10 mouse cellular contexts compared by ENCODE assay signal in the genomic region with DNA sequence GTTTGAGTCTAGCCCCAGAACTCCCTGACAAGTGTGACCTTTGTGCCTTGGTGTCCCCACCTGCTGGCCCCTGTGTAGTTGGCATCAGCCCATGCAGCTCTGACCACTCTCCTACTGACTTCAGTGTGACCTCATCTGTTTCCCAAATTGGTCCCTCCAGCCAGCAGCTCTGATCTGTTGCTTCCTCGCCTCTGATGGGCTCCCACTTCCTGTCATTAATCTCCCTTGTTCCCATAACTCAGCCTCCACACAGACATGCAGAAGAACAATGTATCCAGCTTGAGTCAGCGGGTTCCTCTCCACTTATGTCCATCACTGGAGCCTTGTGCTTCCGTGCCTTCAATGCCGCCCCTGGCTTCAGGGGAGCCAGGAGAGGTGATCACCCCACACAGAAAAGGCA.
A peak's percentile ranks its signal among the peaks of the same experiment; 100 is the strongest.
DNase-seq lines count a peak whose midpoint lies in the region; ATAC-seq lines count a peak whose summit lies in the region.
"Had no signal": no experiment of that assay in that cellular context is flagged by ENCODE, and none has a peak within 500 bp of the region (broad histone marks: within the 10 kb centered on the region; RNA-seq: fewer than 3 reads in every experiment).

No protein-coding gene starts in this region.

- H3K9ac ChIP-seq in stomach, embryonic 16.5 days (ENCODE audit: low read length): no peak overlapping the region
- H3K9ac ChIP-seq: heart, embryonic 13.5 days had no signal

- H3K36me3 ChIP-seq in stomach, embryonic 16.5 days (ENCODE audit: control insufficient read depth, insufficient read depth, low read length): no peaks in the 10 kb centered on the region
- H3K36me3 ChIP-seq: heart, embryonic 13.5 days had no signal

- no peak overlapping the region for H3K27ac ChIP-seq in stomach, embryonic 16.5 days (ENCODE audit: low read length)
- H3K27ac ChIP-seq: heart, embryonic 13.5 days had no signal

- H3K4me3 ChIP-seq in stomach, embryonic 16.5 days (replicated peaks; ENCODE audit: low read length): no peak overlapping the region
- H3K4me3 ChIP-seq: heart, embryonic 13.5 days had no signal

- intact Hi-C loops in heart, postnatal 25 days (cut with DNase I): no loop called here

- H3K4me1 ChIP-seq in stomach, embryonic 16.5 days (ENCODE audit: control insufficient read depth, insufficient read depth, low read length): no peaks in the 10 kb centered on the region

- no peaks in the 10 kb centered on the region for H3K9me3 ChIP-seq in stomach, embryonic 16.5 days (replicated peaks; ENCODE audit: control insufficient read depth, low read length)
- H3K9me3 ChIP-seq: heart, embryonic 13.5 days had no signal

- H3K27me3 ChIP-seq in stomach, embryonic 16.5 days (ENCODE audit: control insufficient read depth, insufficient read depth, low read length): no peaks in the 10 kb centered on the region

- WGBS in stomach, embryonic 16.5 days: 36% methylated on average over 4 of the region's 4 CpGs

- no peak overlapping the region for H3K4me2 ChIP-seq in stomach, embryonic 16.5 days (ENCODE audit: low read depth, low read length)
- H3K4me2 ChIP-seq: heart, embryonic 13.5 days had no signal

- ATAC-seq in stomach, embryonic 16.5 days (ENCODE audit: insufficient read depth, low FRiP score): peak; percentile 47; the same call in 1 of the 2 replicates
- no peak for ATAC-seq in frontal cortex, adult (ENCODE audit: low TSS enrichment)

- DNase-seq in lung, adult 18-20 months: peak; percentile 12 to 25
- no peak for DNase-seq in lung, postnatal 14 days
- DNase-seq in heart, postnatal 25 days (ENCODE audit: low spot score): peak; percentile 13
- DNase-seq in kidney, postnatal 4 days: peak; percentile 49 to 63
- DNase-seq in frontal cortex, adult 2 months (ENCODE audit: extremely low spot score in 1 of 2, low spot score in 1 of 2): no peak
- DNase-seq in spleen, postnatal 14 days (ENCODE audit: low spot score in 2 of 2): no peak
- DNase-seq: cerebellum, adult 18-20 months had no signal

Comparison
In these comparisons a context has a peak if more than half of its experiments do, and no peak if none do; other contexts are left out.
1. DNase-seq: peak in lung, adult 18-20 months (2 of 2), heart, postnatal 25 days (single experiment) and kidney, postnatal 4 days (2 of 2); none in lung, postnatal 14 days (single experiment), frontal cortex, adult 2 months (0 of 2) and spleen, postnatal 14 days (0 of 2).